Mouse (Mus musculus) E14TG2a.4 (cell line): Measurements from ENCODE around the gene Babam2.

Experiments used
- CTCF ChIP-seq: conservative IDR thresholded peaks from 2 replicates; pipeline ENCODE4 v1.5.1; 2014; ENCODE audit warnings: low read length
- POU5F1 ChIP-seq: IDR thresholded peaks from 2 replicates; pipeline ENCODE4 v1.6.1; 2014; ENCODE audit warnings: low read length, borderline replicate concordance

- TF ChIP-seq CTCF (no peak), POU5F1 (no peak)
Observed at GRCm38 (mm10) chr5:31959886-31960285, 262.4 kb downstream of the Babam2 start.
